Mouse (Mus musculus): ENCODE results near the gene Ndufaf5. TPM values are rescaled to one million over a fixed set of nuclear protein-coding genes. Genes with fewer than 3 reads are reported as not detected.

The Ndufaf5 gene
- polyA plus RNA-seq, 1 experiment from 2014 or later, result 27.6 TPM

- Histone ChIP-seq H3K4me3 (replicated peaks) (no peak overlapping the region), H3K9ac (no peak overlapping the region), H3K4me1 (replicated peaks) (no peaks in the 10 kb centered on the region), H3K4me2 (replicated peaks) (no peak overlapping the region), H3K27ac (no peak overlapping the region), H3K9me3 (no peaks in the 10 kb centered on the region), H3K27me3 (replicated peaks) (no peaks in the 10 kb centered on the region), H3K36me3 (no peaks in the 10 kb centered on the region)
- 88% methylated on average over 4 of the region's 4 CpGs for WGBS
- ATAC-seq, result no peak
Observed at GRCm38 (mm10) chr2:140214519-140215027, 44.1 kb downstream of the Ndufaf5 start.

- no peak overlapping the region for H3K9ac ChIP-seq
- H3K4me1 ChIP-seq (replicated peaks), result no peaks in the 10 kb centered on the region
- no peaks in the 10 kb centered on the region for H3K9me3 ChIP-seq
- WGBS, result 65% methylated on average over 2 of the region's 2 CpGs
- H3K4me3 ChIP-seq (replicated peaks), result no peak overlapping the region
- no peaks in the 10 kb centered on the region for H3K27me3 ChIP-seq (replicated peaks)
- ATAC-seq, result no peak
- no peak overlapping the region for H3K4me2 ChIP-seq (replicated peaks)
- no peaks in the 10 kb centered on the region for H3K36me3 ChIP-seq
- no peak overlapping the region for H3K27ac ChIP-seq
Observed at GRCm38 (mm10) chr2:140215415-140215814, 45.0 kb downstream of the Ndufaf5 start.

GRCm38 (mm10) chr2:140215965-140216364, 45.5 kb downstream of the Ndufaf5 start:
- H3K36me3 ChIP-seq, result no peaks in the 10 kb centered on the region

GRCm38 (mm10) chr2:140220325-140220724, 49.9 kb downstream of the Ndufaf5 start:
- Histone ChIP-seq H3K27ac (no peak overlapping the region), H3K4me3 (replicated peaks) (no peak overlapping the region), H3K36me3 (no peaks in the 10 kb centered on the region), H3K9me3 (no peaks in the 10 kb centered on the region), H3K4me2 (replicated peaks) (no peak overlapping the region), H3K9ac (no peak overlapping the region), H3K27me3 (replicated peaks) (no peaks in the 10 kb centered on the region), H3K4me1 (replicated peaks) (no peaks in the 10 kb centered on the region)
- WGBS, result 68% methylated on average over 8 of the region's 8 CpGs
- no peak for ATAC-seq

More at GRCm38 (mm10) chr2:140215965-140216364, 45.5 kb downstream of the Ndufaf5 start:
- Histone ChIP-seq H3K27ac (no peak overlapping the region), H3K4me1 (replicated peaks) (no peaks in the 10 kb centered on the region), H3K4me2 (replicated peaks) (no peak overlapping the region), H3K9ac (no peak overlapping the region), H3K4me3 (replicated peaks) (no peak overlapping the region), H3K27me3 (replicated peaks) (no peaks in the 10 kb centered on the region), H3K9me3 (no peaks in the 10 kb centered on the region)
- 69% methylated on average over 1 of the region's 1 CpGs for WGBS
- no peak for ATAC-seq

- 71% methylated on average over 1 of the region's 1 CpGs for WGBS
- H3K27me3 ChIP-seq (replicated peaks), result no peaks in the 10 kb centered on the region
- ATAC-seq, result no peak
- H3K36me3 ChIP-seq, result no peaks in the 10 kb centered on the region
- H3K4me2 ChIP-seq (replicated peaks), result no peak overlapping the region
- H3K4me1 ChIP-seq (replicated peaks), result no peaks in the 10 kb centered on the region
- no peak overlapping the region for H3K4me3 ChIP-seq (replicated peaks)
- no peak overlapping the region for H3K9ac ChIP-seq
- H3K27ac ChIP-seq, result no peak overlapping the region
- H3K9me3 ChIP-seq, result no peaks in the 10 kb centered on the region
Observed at GRCm38 (mm10) chr2:140230295-140230694, 59.8 kb downstream of the Ndufaf5 start.

- no peak; the same call in 1 of the 2 replicates for ATAC-seq
- no peak overlapping the region for H3K27ac ChIP-seq
- 57% methylated on average over 6 of the region's 6 CpGs for WGBS
- no peaks in the 10 kb centered on the region for H3K36me3 ChIP-seq
- no peaks in the 10 kb centered on the region for H3K9me3 ChIP-seq
- H3K4me1 ChIP-seq (replicated peaks), result no peaks in the 10 kb centered on the region
- H3K4me2 ChIP-seq (replicated peaks), result no peak overlapping the region
- H3K9ac ChIP-seq, result no peak overlapping the region
- H3K27me3 ChIP-seq (replicated peaks), result no peaks in the 10 kb centered on the region
- no peak overlapping the region for H3K4me3 ChIP-seq (replicated peaks)
Observed at GRCm38 (mm10) chr2:140237245-140237644, 66.8 kb downstream of the Ndufaf5 start.

GRCm38 (mm10) chr2:140242398-140242797, 71.9 kb downstream of the Ndufaf5 start:
- no peak for ATAC-seq

GRCm38 (mm10) chr2:140243105-140243504, 72.7 kb downstream of the Ndufaf5 start:
- no peaks in the 10 kb centered on the region for H3K27me3 ChIP-seq (replicated peaks)
- no peaks in the 10 kb centered on the region for H3K9me3 ChIP-seq
- no peaks in the 10 kb centered on the region for H3K36me3 ChIP-seq
- H3K4me2 ChIP-seq (replicated peaks), result no peak overlapping the region
- no peak overlapping the region for H3K27ac ChIP-seq
- H3K4me1 ChIP-seq (replicated peaks), result no peaks in the 10 kb centered on the region
- WGBS, result 93% methylated on average over 5 of the region's 5 CpGs
- no peak overlapping the region for H3K9ac ChIP-seq
- H3K4me3 ChIP-seq (replicated peaks), result no peak overlapping the region
- no peak for ATAC-seq

More at GRCm38 (mm10) chr2:140242398-140242797, 71.9 kb downstream of the Ndufaf5 start:
- no peaks in the 10 kb centered on the region for H3K4me1 ChIP-seq (replicated peaks)
- no peak overlapping the region for H3K27ac ChIP-seq
- no peaks in the 10 kb centered on the region for H3K36me3 ChIP-seq
- no peak overlapping the region for H3K9ac ChIP-seq
- no peak overlapping the region for H3K4me3 ChIP-seq (replicated peaks)
- whole genome bisulfite sequencing, result 72% methylated on average over 5 of the region's 5 CpGs
- no peak overlapping the region for H3K4me2 ChIP-seq (replicated peaks)
- H3K27me3 ChIP-seq (replicated peaks), result no peaks in the 10 kb centered on the region
- H3K9me3 ChIP-seq, result no peaks in the 10 kb centered on the region

Other genes starting within 250 kb of the Ndufaf5 start
- 19.0 and 20.6 TPM in 2 replicates for gene Tasp1, start 103.8 kb upstream of the Ndufaf5 start, polyA plus RNA-seq (2015; fragmentation: Nextera tagmentation; extraction: Ambion mirVana)
- not detected in 2 replicates for gene Gm17374, start 18.6 kb upstream of the Ndufaf5 start, polyA plus RNA-seq (2015; fragmentation: Nextera tagmentation; extraction: Ambion mirVana)
- 23.0 and 26.7 TPM in 2 replicates for gene Esf1, start 85 bp upstream of the Ndufaf5 start, polyA plus RNA-seq (2015; fragmentation: Nextera tagmentation; extraction: Ambion mirVana)
- not detected in 2 replicates for gene Sel1l2, start 219.1 kb downstream of the Ndufaf5 start, polyA plus RNA-seq (2015; fragmentation: Nextera tagmentation; extraction: Ambion mirVana)
- gene Macrod2, start 224.7 kb downstream of the Ndufaf5 start, polyA plus RNA-seq (2015; fragmentation: Nextera tagmentation; extraction: Ambion mirVana), result 33.4 and 40.0 TPM in 2 replicates

Data from intestine, embryonic 15.5 days (tissue).